Mouse (Mus musculus) bone marrow, adult 2 months (tissue): ENCODE measurements around the gene Sesn3. TPM values are rescaled to one million over a fixed set of nuclear protein-coding genes. Genes with fewer than 3 reads are reported as not detected.

Experiments used
- H3K27ac ChIP-seq: fragments of 200-500 bp; 2 replicates; pipeline ENCODE4 v1.5.1; 2012; ENCODE audit warnings: low read depth, mild to moderate bottlenecking, control low read depth, inconsistent platforms, low read length; ENCODE audit not compliant: control insufficient read depth, poor library complexity, insufficient read depth
- H3K4me1 ChIP-seq: fragments of 200-500 bp; 2 replicates; pipeline ENCODE4 v1.6.1; 2011; ENCODE audit warnings: low read length; ENCODE audit not compliant: control insufficient read depth, insufficient read depth
- H3K4me3 ChIP-seq: fragments of 200-500 bp; replicated peaks from 2 replicates; pipeline ENCODE3; 2011; ENCODE audit warnings: mild to moderate bottlenecking, low read depth, low read length, control low read depth; ENCODE audit not compliant: control insufficient read depth
- CTCF ChIP-seq: fragments of 200-500 bp; IDR thresholded peaks from 2 replicates; pipeline ENCODE4 v1.5.1; 2011; ENCODE audit warnings: low read length, control low read depth; ENCODE audit not compliant: control insufficient read depth, insufficient read depth
- POLR2A ChIP-seq: fragments of 200-500 bp; IDR thresholded peaks from 2 replicates; pipeline ENCODE4 v1.6.1; 2011; ENCODE audit warnings: low read depth, mild to moderate bottlenecking, control low read depth, low read length, borderline replicate concordance; ENCODE audit not compliant: control insufficient read depth
- WGBS: fragments of 180-500 bp; shearing (Covaris S2); methylation state at CpG from one replicate; pipeline ENCODE4 v1.1.7; 2018; 5-methylcytosine and 5-hydroxymethylcytosine counted together
- polyA plus RNA-seq: library from polyadenylated mRNA; stranded (reverse); fragments of >200 nt; gene quantifications from 2 replicates; pipeline ENCODE4 v1.2.4, GENCODE M21; 2011; ENCODE audit warnings: low replicate concordance; ENCODE audit not compliant: missing spikeins, insufficient read depth, insufficient read length

Sesn3 gene
- polyA plus RNA-seq, 1 experiment = 5.3 TPM

- H3K4me1 ChIP-seq = no peaks in the 10 kb centered on the region
Observed at GRCm38 (mm10) chr9:14246016-14246799, 28.7 kb upstream of the Sesn3 start.

GRCm38 (mm10) chr9:14247480-14248208 is 27.2 kb upstream of the Sesn3 start:
- 67% methylated on average over 12 of the region's 12 CpGs for WGBS
- no peaks in the 10 kb centered on the region for H3K4me1 ChIP-seq
- H3K27ac ChIP-seq = no peak overlapping the region
- H3K4me3 ChIP-seq = no peak overlapping the region
- TF ChIP-seq CTCF = no peak
- no peak for TF ChIP-seq POLR2A

More at GRCm38 (mm10) chr9:14246016-14246799, 28.7 kb upstream of the Sesn3 start:
- WGBS = 86% methylated on average over 11 of the region's 11 CpGs
- TF ChIP-seq POLR2A (no peak), CTCF (no peak)
- Histone ChIP-seq H3K4me3 (no peak overlapping the region), H3K27ac (no peak overlapping the region)

GRCm38 (mm10) chr9:14248209-14248596 is 26.7 kb upstream of the Sesn3 start:
- 67% methylated on average over 3 of the region's 3 CpGs for WGBS
- no peak overlapping the region for H3K4me3 ChIP-seq
- no peaks in the 10 kb centered on the region for H3K4me1 ChIP-seq
- no peak overlapping the region for H3K27ac ChIP-seq
- TF ChIP-seq CTCF = no peak
- no peak for TF ChIP-seq POLR2A

GRCm38 (mm10) chr9:14261150-14261549 is 13.7 kb upstream of the Sesn3 start:
- H3K4me3 ChIP-seq = no peak overlapping the region
- 76% methylated on average over 3 of the region's 3 CpGs for WGBS
- H3K27ac ChIP-seq = no peak overlapping the region
- H3K4me1 ChIP-seq = no peaks in the 10 kb centered on the region
- TF ChIP-seq POLR2A = no peak
- TF ChIP-seq CTCF = no peak

GRCm38 (mm10) chr9:14262568-14262972 is 12.3 kb upstream of the Sesn3 start:
- TF ChIP-seq POLR2A (no peak), CTCF (no peak)
- Histone ChIP-seq H3K4me1 (no peaks in the 10 kb centered on the region), H3K27ac (no peak overlapping the region), H3K4me3 (no peak overlapping the region)
- whole genome bisulfite sequencing = 59% methylated on average over 4 of the region's 4 CpGs

GRCm38 (mm10) chr9:14266470-14266869 is 8.4 kb upstream of the Sesn3 start:
- no peak overlapping the region for H3K27ac ChIP-seq
- no peak overlapping the region for H3K4me3 ChIP-seq
- no peaks in the 10 kb centered on the region for H3K4me1 ChIP-seq
- 73% methylated on average over 2 of the region's 2 CpGs for WGBS
- TF ChIP-seq CTCF (no peak), POLR2A (no peak)

- no peak overlapping the region for H3K4me3 ChIP-seq
- no peaks in the 10 kb centered on the region for H3K4me1 ChIP-seq
- H3K27ac ChIP-seq = no peak overlapping the region
- WGBS = 25% methylated on average over 2 of the region's 2 CpGs
- no peak for TF ChIP-seq CTCF
- no peak for TF ChIP-seq POLR2A
Observed at GRCm38 (mm10) chr9:14268578-14268977, 6.3 kb upstream of the Sesn3 start.

- WGBS = 17% methylated on average over 1 of the region's 1 CpGs
- H3K4me3 ChIP-seq = no peak overlapping the region
- no peak for TF ChIP-seq POLR2A
- no peak for TF ChIP-seq CTCF
- H3K27ac ChIP-seq = no peak overlapping the region
- no peaks in the 10 kb centered on the region; the same call in 1 of the 2 replicates for H3K4me1 ChIP-seq
Observed at GRCm38 (mm10) chr9:14272921-14273320, 1.9 kb upstream of the Sesn3 start.
